Mouse (Mus musculus) MEL (cell line): ENCODE results near the gene Mark2. TPM values are rescaled to one million over a fixed set of nuclear protein-coding genes. Genes with fewer than 3 reads are reported as not detected.

ENCODE experiments used
- DNase-seq: peaks from one replicate; pipeline ENCODE4 v3.0.0; 2011; ENCODE audit warnings: low read depth, low spot score
- H3K27ac ChIP-seq: 2 replicates; pipeline ENCODE4 v1.5.1; 2012; ENCODE audit warnings: low read depth, mild to moderate bottlenecking, control low read depth, low read length, moderate library complexity; ENCODE audit not compliant: control insufficient read depth
- H3K27me3 ChIP-seq, 2 experiments: fragments of 150-350 bp in 1 of 2; sonication (generic) in 1 of 2; 2 replicates each; pipeline ENCODE4 v1.6.1; 2012; ENCODE audit warnings: low read length in 2 of 2, mild to moderate bottlenecking in 2 of 2, improper control_type of control experiment in 1 of 2, moderate library complexity in 1 of 2; ENCODE audit not compliant: insufficient read depth in 2 of 2, control insufficient read depth in 1 of 2
- H3K36me3 ChIP-seq, 2 experiments: 2 replicates each; pipeline ENCODE4 v1.6.1; 2012 to 2014; ENCODE audit warnings: low read length in 2 of 2, improper control_type of control experiment in 1 of 2, inconsistent platforms in 1 of 2, mild to moderate bottlenecking in 1 of 2; ENCODE audit not compliant: insufficient read depth in 2 of 2, control insufficient read depth in 1 of 2
- H3K4me1 ChIP-seq, 2 experiments: fragments of 150-350 bp in 1 of 2; sonication (generic) in 1 of 2; 2 replicates each; pipeline ENCODE4 v1.6.1; 2012; ENCODE audit warnings: low read length in 2 of 2, improper control_type of control experiment in 1 of 2, mild to moderate bottlenecking in 1 of 2; ENCODE audit not compliant: insufficient read depth in 2 of 2, control insufficient read depth in 1 of 2
- H3K4me3 ChIP-seq, 2 experiments: fragments of 150-350 bp in 1 of 2; sonication (generic) in 1 of 2; 2 replicates each; pipeline ENCODE4 v1.5.1; 2012; ENCODE audit warnings: low read depth in 2 of 2, low read length in 2 of 2, mild to moderate bottlenecking in 2 of 2, moderate library complexity in 2 of 2, control low read depth in 1 of 2, improper control_type of control experiment in 1 of 2; ENCODE audit not compliant: control insufficient read depth in 1 of 2, insufficient read depth in 1 of 2
- H3K79me2 ChIP-seq: 2 replicates; pipeline ENCODE4 v1.6.1; 2012; ENCODE audit warnings: mild to moderate bottlenecking, low read length, moderate library complexity; ENCODE audit not compliant: control insufficient read depth, poor library complexity, insufficient read depth
- H3K9ac ChIP-seq: 2 replicates; pipeline ENCODE4 v1.6.1; 2012; ENCODE audit warnings: low read depth, mild to moderate bottlenecking, control low read depth, low read length, moderate library complexity; ENCODE audit not compliant: control insufficient read depth, poor library complexity, severe bottlenecking
- H3K9me3 ChIP-seq: fragments of 150-350 bp; sonication (generic); replicated peaks from 2 replicates; pipeline ENCODE4 v1.6.1; 2012; ENCODE audit warnings: mild to moderate bottlenecking, low read length, improper control_type of control experiment, moderate library complexity; ENCODE audit not compliant: insufficient read depth
- CHD1 ChIP-seq: IDR thresholded peaks from 2 replicates; pipeline ENCODE4 v1.6.1; 2012; ENCODE audit warnings: low read depth, mild to moderate bottlenecking, inconsistent platforms, low read length, improper control_type of control experiment
- CTCF ChIP-seq, 3 experiments: IDR thresholded peaks in 2 of 3; conservative IDR thresholded peaks in 1 of 3; 2 replicates each; pipeline ENCODE4 v1.5.1; 2011 to 2012; ENCODE audit warnings: low read length in 3 of 3, low read depth in 2 of 3, mild to moderate bottlenecking in 2 of 3, improper control_type of control experiment in 1 of 3, inconsistent platforms in 1 of 3, mixed read lengths in 1 of 3, moderate library complexity in 1 of 3; ENCODE audit not compliant: control insufficient read depth in 1 of 3, insufficient read depth in 1 of 3, poor library complexity in 1 of 3, severe bottlenecking in 1 of 3
- ELF1 ChIP-seq: IDR thresholded peaks from 2 replicates; pipeline ENCODE4 v1.6.1; 2014; ENCODE audit warnings: low read depth, mild to moderate bottlenecking, inconsistent platforms, low read length, improper control_type of control experiment, moderate library complexity
- GABPA ChIP-seq: IDR thresholded peaks from 2 replicates; pipeline ENCODE4 v1.6.1; 2012; ENCODE audit warnings: low read depth, mild to moderate bottlenecking, inconsistent platforms, low read length, improper control_type of control experiment, moderate library complexity
- MAZ ChIP-seq: IDR thresholded peaks from 2 replicates; pipeline ENCODE4 v1.6.1; 2012; ENCODE audit warnings: low read depth, mild to moderate bottlenecking, inconsistent platforms, low read length, improper control_type of control experiment
- NRF1 ChIP-seq: IDR thresholded peaks from 2 replicates; pipeline ENCODE4 v1.6.1; 2014; ENCODE audit warnings: low read depth, mild to moderate bottlenecking, inconsistent platforms, low read length, improper control_type of control experiment, moderate library complexity; ENCODE audit not compliant: poor library complexity, insufficient read depth, severe bottlenecking
- POLR2AphosphoS2 ChIP-seq: IDR thresholded peaks from 2 replicates; pipeline ENCODE4 v1.6.1; 2011; ENCODE audit warnings: low read length, improper control_type of control experiment
- POLR2AphosphoS5 ChIP-seq: IDR thresholded peaks from 2 replicates; pipeline ENCODE4 v1.6.1; 2012; ENCODE audit warnings: low read depth, borderline replicate concordance, mild to moderate bottlenecking, inconsistent platforms, low read length, moderate library complexity, mixed read lengths
- RAD21 ChIP-seq: IDR thresholded peaks from 2 replicates; pipeline ENCODE4 v1.6.1; 2011; ENCODE audit warnings: mild to moderate bottlenecking, low read depth, low read length, improper control_type of control experiment
- SIN3A ChIP-seq: IDR thresholded peaks from 2 replicates; pipeline ENCODE4 v1.6.1; 2012; ENCODE audit warnings: low read length, improper control_type of control experiment, inconsistent platforms
- SMC3 ChIP-seq: IDR thresholded peaks from 2 replicates; pipeline ENCODE4 v1.6.1; 2011; ENCODE audit warnings: low read depth, low read length, improper control_type of control experiment
- TAL1 ChIP-seq: IDR thresholded peaks from 2 replicates; pipeline ENCODE4 v1.6.1; 2012; ENCODE audit warnings: mild to moderate bottlenecking, inconsistent platforms, low read length, moderate library complexity, mixed read lengths
- UBTF ChIP-seq: IDR thresholded peaks from 2 replicates; pipeline ENCODE4 v1.6.1; 2012; ENCODE audit warnings: low read depth, mild to moderate bottlenecking, inconsistent platforms, low read length, improper control_type of control experiment, moderate library complexity, borderline replicate concordance; ENCODE audit not compliant: insufficient read depth
- USF2 ChIP-seq, 2 experiments: IDR thresholded peaks; 2 replicates each; pipeline ENCODE4 v1.6.1; 2011 to 2012; ENCODE audit warnings: improper control_type of control experiment in 2 of 2, low read length in 2 of 2, borderline replicate concordance in 1 of 2, inconsistent platforms in 1 of 2, low read depth in 1 of 2, mild to moderate bottlenecking in 1 of 2; ENCODE audit not compliant: insufficient read depth in 1 of 2
- ZKSCAN1 ChIP-seq: IDR thresholded peaks from 2 replicates; pipeline ENCODE4 v1.6.1; 2012; ENCODE audit warnings: low read depth, mild to moderate bottlenecking, inconsistent platforms, low read length, improper control_type of control experiment, moderate library complexity
- ZNF384 ChIP-seq: IDR thresholded peaks from 2 replicates; pipeline ENCODE4 v1.6.1; 2012; ENCODE audit warnings: low read depth, mild to moderate bottlenecking, inconsistent platforms, low read length, improper control_type of control experiment
- polyA plus RNA-seq, 2 experiments: library from polyadenylated mRNA; stranded (reverse) in 1 of 2; unstranded in 1 of 2; fragments of >175 nt in 1 of 2; fragments of >200 nt in 1 of 2; gene quantifications; 2 replicates each; pipeline versions ENCODE4 v1.2.1 to v1.2.4; 2012; ENCODE audit warnings: low replicate concordance in 2 of 2, low read depth in 1 of 2; ENCODE audit not compliant: insufficient read length in 2 of 2, insufficient read depth in 1 of 2, missing spikeins in 1 of 2
- total RNA-seq: library from RNA; depleted of rRNA; stranded (reverse); fragments of 300-350 nt; gene quantifications from 2 replicates; pipeline ENCODE4 v1.2.3, GENCODE M21; 2012

Gene Mark2
- total and polyA plus RNA-seq, 3 experiments = 36.1 to 72.4 TPM; not detected in 1

GRCm38 (mm10) chr19:7261964-7262363, 79.7 kb downstream of the Mark2 start:
- Histone ChIP-seq H3K36me3 (peaks cover 0 to 4% of the 10 kb centered on the region in 2 experiments; a peak in 1 of 4 replicates), H3K9me3 (no peaks in the 10 kb centered on the region), H3K4me3 (no peak overlapping the region), H3K27me3 (no peaks in the 10 kb centered on the region), H3K9ac (no peak overlapping the region), H3K4me1 (peaks cover 0 to 15% of the 10 kb centered on the region in 2 experiments; a peak in 3 of 4 replicates), H3K79me2 (no peaks in the 10 kb centered on the region), H3K27ac (no peak overlapping the region)
- TF ChIP-seq CTCF (IDR thresholded peaks at IDR 0.05 in 2 of 3, conservative IDR thresholded peaks at IDR 0.05 in 1 of 3; ENCODE audit: control insufficient read depth in 1 of 3, insufficient read depth in 1 of 3, low read depth in 2 of 3, low read length in 3 of 3, poor library complexity in 1 of 3, severe bottlenecking in 1 of 3) (peak in 2 of 3 experiments; percentile 9 to 27; a peak in 1 of 6 replicates), ELF1 (no peak)
- DNase-seq = no peak

- DNase-seq = no peak
- H3K9ac ChIP-seq = no peak overlapping the region
- no peak overlapping the region for H3K4me3 ChIP-seq
- H3K79me2 ChIP-seq = no peaks in the 10 kb centered on the region
- TF ChIP-seq CHD1 = no peak
- no peak for TF ChIP-seq MAZ
- TF ChIP-seq ZNF384 = no peak
- no peak for TF ChIP-seq USF2 (IDR thresholded peaks at IDR 0.05; ENCODE audit: borderline replicate concordance in 1 of 2, insufficient read depth in 1 of 2, low read depth in 1 of 2, low read length in 2 of 2)
- no peak for TF ChIP-seq NRF1
- TF ChIP-seq ZKSCAN1 = no peak
- TF ChIP-seq RAD21 = no peak
- TF ChIP-seq GABPA = no peak
- TF ChIP-seq SIN3A = no peak
- TF ChIP-seq POLR2AphosphoS2 = no peak
- TF ChIP-seq TAL1 = no peak
- no peak for TF ChIP-seq POLR2AphosphoS5
- no peak for TF ChIP-seq SMC3
- TF ChIP-seq UBTF = no peak
- peaks cover 0 to 10% of the 10 kb centered on the region in 2 experiments; a peak in 3 of 4 replicates for H3K4me1 ChIP-seq
- no peaks in the 10 kb centered on the region for H3K9me3 ChIP-seq
- peaks cover 0 to 4% of the 10 kb centered on the region in 2 experiments; a peak in 1 of 4 replicates for H3K36me3 ChIP-seq
- H3K27ac ChIP-seq = no peak overlapping the region
- no peaks in the 10 kb centered on the region for H3K27me3 ChIP-seq
Observed at GRCm38 (mm10) chr19:7261476-7261875, 80.2 kb downstream of the Mark2 start.
